Mouse (Mus musculus): Measurements from ENCODE around the gene Rhbdl2. TPM values are rescaled to one million over a fixed set of nuclear protein-coding genes. Genes with fewer than 3 reads are reported as not detected.

Rhbdl2 gene
- polyA plus RNA-seq, 1 experiment from 2014 or later, result 1.3 TPM

- Histone ChIP-seq H3K27me3 (ENCODE audit: control insufficient read depth, insufficient read depth, low read depth, low read length) (no peaks in the 10 kb centered on the region), H3K9me3 (ENCODE audit: control insufficient read depth, low read length) (no peaks in the 10 kb centered on the region; the same call in 1 of the 2 replicates), H3K9ac (ENCODE audit: low read length) (no peak overlapping the region), H3K4me1 (replicated peaks; ENCODE audit: control insufficient read depth, insufficient read depth, low read length) (no peaks in the 10 kb centered on the region), H3K36me3 (ENCODE audit: control insufficient read depth, insufficient read depth, low read length) (no peaks in the 10 kb centered on the region), H3K4me2 (ENCODE audit: low read depth, low read length) (no peak overlapping the region), H3K4me3 (ENCODE audit: low read length) (no peak overlapping the region), H3K27ac (ENCODE audit: low read length) (no peak overlapping the region)
- 83% methylated on average over 11 of the region's 11 CpGs for WGBS
- ATAC-seq (ENCODE audit: low read depth), result no peak
Observed at GRCm38 (mm10) chr4:123808304-123808703, 20.6 kb downstream of the Rhbdl2 start.

DNA sequence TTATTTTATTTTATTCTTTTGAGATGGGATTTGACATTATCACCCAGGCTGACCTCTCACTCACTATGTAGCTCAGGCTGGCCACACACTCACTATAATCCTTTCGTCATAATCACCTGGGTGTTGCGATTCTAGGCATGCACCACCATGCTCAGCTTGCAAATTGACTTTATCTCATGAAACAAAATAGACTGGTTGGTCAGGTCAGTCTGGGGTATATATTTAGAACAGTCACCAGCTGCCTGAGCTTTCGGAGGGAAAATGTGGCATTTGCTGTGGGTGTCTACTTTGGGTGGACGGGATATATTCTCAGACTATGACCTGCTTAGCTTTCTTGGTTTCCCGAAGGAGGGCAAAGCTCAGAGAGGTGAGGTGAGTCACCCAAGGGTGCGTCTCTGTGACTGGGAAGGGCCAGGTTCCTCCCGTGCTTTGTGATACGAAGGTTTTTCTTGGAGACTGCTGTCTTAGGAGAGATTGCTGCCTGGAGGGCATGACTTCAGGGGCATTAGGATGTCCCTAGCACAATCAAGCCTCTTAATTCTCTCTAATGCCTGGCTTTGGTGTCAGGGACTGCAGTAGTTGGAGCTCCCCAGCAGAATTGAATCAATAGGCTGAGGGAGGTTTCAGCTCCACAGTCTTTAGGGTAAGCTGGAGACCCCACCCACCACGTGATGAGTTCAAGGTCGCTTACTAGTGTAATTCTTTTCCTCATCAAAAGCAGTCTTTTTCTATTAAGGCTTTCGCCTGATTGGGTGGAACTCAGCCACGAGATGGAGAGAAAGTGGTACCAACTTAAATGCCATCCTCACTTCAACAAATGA lies 23.0 kb downstream of the Rhbdl2 start:
- Histone ChIP-seq H3K9me3 (ENCODE audit: control insufficient read depth, low read length) (no peaks in the 10 kb centered on the region; the same call in 1 of the 2 replicates), H3K4me3 (ENCODE audit: low read length) (no peak overlapping the region), H3K27ac (ENCODE audit: low read length) (no peak overlapping the region), H3K4me1 (replicated peaks; ENCODE audit: control insufficient read depth, insufficient read depth, low read length) (no peaks in the 10 kb centered on the region), H3K9ac (ENCODE audit: low read length) (no peak overlapping the region), H3K36me3 (ENCODE audit: control insufficient read depth, insufficient read depth, low read length) (no peaks in the 10 kb centered on the region), H3K4me2 (ENCODE audit: low read depth, low read length) (no peak overlapping the region), H3K27me3 (ENCODE audit: control insufficient read depth, insufficient read depth, low read depth, low read length) (no peaks in the 10 kb centered on the region)
- ATAC-seq (ENCODE audit: low read depth), result no peak
- WGBS, result 79% methylated on average over 12 of the region's 12 CpGs

DNA sequence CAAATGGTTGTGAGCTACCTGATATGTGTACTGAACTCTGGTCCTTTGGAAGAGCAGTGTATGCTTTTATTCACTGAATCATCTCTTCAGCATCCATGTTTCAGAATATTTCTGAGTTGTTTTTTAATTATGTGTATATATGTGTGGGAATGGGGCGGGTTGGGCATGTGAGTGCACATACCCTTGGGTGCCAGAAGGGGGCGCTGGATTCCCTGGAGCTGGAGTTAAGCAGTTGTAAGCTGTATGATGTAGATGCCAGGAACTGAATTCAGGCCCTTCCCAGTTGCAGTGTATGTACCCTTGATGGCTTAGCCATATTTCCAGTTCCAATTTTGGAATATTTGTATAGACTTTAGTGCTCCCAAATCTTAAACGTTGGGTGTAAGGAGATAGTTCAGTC lies 24.9 kb downstream of the Rhbdl2 start:
- Histone ChIP-seq H3K27ac (ENCODE audit: low read length) (no peak overlapping the region), H3K4me1 (replicated peaks; ENCODE audit: control insufficient read depth, insufficient read depth, low read length) (no peaks in the 10 kb centered on the region), H3K9ac (ENCODE audit: low read length) (no peak overlapping the region), H3K4me3 (ENCODE audit: low read length) (no peak overlapping the region), H3K9me3 (ENCODE audit: control insufficient read depth, low read length) (no peaks in the 10 kb centered on the region; the same call in 1 of the 2 replicates), H3K27me3 (ENCODE audit: control insufficient read depth, insufficient read depth, low read depth, low read length) (no peaks in the 10 kb centered on the region), H3K4me2 (ENCODE audit: low read depth, low read length) (no peak overlapping the region), H3K36me3 (ENCODE audit: control insufficient read depth, insufficient read depth, low read length) (no peaks in the 10 kb centered on the region)
- 64% methylated on average over 3 of the region's 3 CpGs for WGBS
- no peak for ATAC-seq (ENCODE audit: low read depth)

- H3K4me3 ChIP-seq (ENCODE audit: low read length), result no peak overlapping the region
- 51% methylated on average over 7 of the region's 7 CpGs for WGBS
- no peak overlapping the region for H3K4me2 ChIP-seq (ENCODE audit: low read depth, low read length)
- no peaks in the 10 kb centered on the region for H3K36me3 ChIP-seq (ENCODE audit: control insufficient read depth, insufficient read depth, low read length)
- H3K27ac ChIP-seq (ENCODE audit: low read length), result no peak overlapping the region
- H3K9ac ChIP-seq (ENCODE audit: low read length), result no peak overlapping the region
- H3K9me3 ChIP-seq (ENCODE audit: control insufficient read depth, low read length), result no peaks in the 10 kb centered on the region; the same call in 1 of the 2 replicates
- ATAC-seq (ENCODE audit: low read depth), result no peak
- H3K4me1 ChIP-seq (replicated peaks; ENCODE audit: control insufficient read depth, insufficient read depth, low read length), result no peaks in the 10 kb centered on the region
- H3K27me3 ChIP-seq (ENCODE audit: control insufficient read depth, insufficient read depth, low read depth, low read length), result no peaks in the 10 kb centered on the region
Observed at GRCm38 (mm10) chr4:123814030-123814501, 26.4 kb downstream of the Rhbdl2 start.

DNA sequence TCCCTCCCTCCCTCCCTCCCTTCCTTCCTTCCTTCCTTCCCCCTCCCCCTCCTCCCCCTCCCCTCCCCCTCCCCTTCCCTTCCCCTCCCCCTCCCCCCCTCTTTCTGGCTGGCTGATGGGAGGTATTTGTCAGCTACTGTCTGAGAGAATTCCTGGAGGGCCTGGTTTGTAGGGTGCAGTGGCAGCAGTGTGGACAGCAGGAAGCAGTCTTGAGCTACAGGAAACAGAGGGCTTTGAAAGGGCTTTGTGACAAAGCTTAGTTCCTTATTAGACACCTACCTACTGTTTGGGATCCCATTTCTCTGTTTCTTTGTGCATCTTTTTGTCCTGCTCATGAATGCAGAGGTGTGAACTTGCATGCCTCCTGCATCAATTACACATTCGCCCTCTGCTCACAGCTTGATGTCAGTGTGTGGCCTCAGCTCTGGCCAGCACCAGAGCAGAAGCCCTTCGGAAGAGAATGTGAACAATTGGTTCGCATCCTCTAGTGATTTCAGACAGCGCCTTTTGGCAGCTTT lies 31.5 kb downstream of the Rhbdl2 start:
- no peak overlapping the region for H3K27ac ChIP-seq (ENCODE audit: low read length)
- H3K9me3 ChIP-seq (ENCODE audit: control insufficient read depth, low read length), result no peaks in the 10 kb centered on the region
- H3K36me3 ChIP-seq (ENCODE audit: control insufficient read depth, insufficient read depth, low read length), result no peaks in the 10 kb centered on the region
- H3K27me3 ChIP-seq (ENCODE audit: control insufficient read depth, insufficient read depth, low read depth, low read length), result no peaks in the 10 kb centered on the region
- H3K4me3 ChIP-seq (ENCODE audit: low read length), result no peak overlapping the region
- 45% methylated on average over 4 of the region's 4 CpGs for WGBS
- no peak for ATAC-seq (ENCODE audit: low read depth)
- no peaks in the 10 kb centered on the region for H3K4me1 ChIP-seq (replicated peaks; ENCODE audit: control insufficient read depth, insufficient read depth, low read length)
- no peak overlapping the region for H3K4me2 ChIP-seq (ENCODE audit: low read depth, low read length)
- H3K9ac ChIP-seq (ENCODE audit: low read length), result no peak overlapping the region

- WGBS, result 88% methylated on average over 8 of the region's 8 CpGs
- Histone ChIP-seq H3K27me3 (ENCODE audit: control insufficient read depth, insufficient read depth, low read depth, low read length) (no peaks in the 10 kb centered on the region), H3K27ac (ENCODE audit: low read length) (no peak overlapping the region), H3K9ac (ENCODE audit: low read length) (no peak overlapping the region), H3K4me1 (replicated peaks; ENCODE audit: control insufficient read depth, insufficient read depth, low read length) (no peaks in the 10 kb centered on the region), H3K36me3 (ENCODE audit: control insufficient read depth, insufficient read depth, low read length) (no peaks in the 10 kb centered on the region), H3K9me3 (ENCODE audit: control insufficient read depth, low read length) (peaks cover 2% of the 10 kb centered on the region; the same call in 1 of the 2 replicates), H3K4me3 (ENCODE audit: low read length) (no peak overlapping the region), H3K4me2 (ENCODE audit: low read depth, low read length) (no peak overlapping the region)
- no peak for ATAC-seq (ENCODE audit: low read depth)
Observed at GRCm38 (mm10) chr4:123842126-123842525, 54.5 kb downstream of the Rhbdl2 start.

DNA sequence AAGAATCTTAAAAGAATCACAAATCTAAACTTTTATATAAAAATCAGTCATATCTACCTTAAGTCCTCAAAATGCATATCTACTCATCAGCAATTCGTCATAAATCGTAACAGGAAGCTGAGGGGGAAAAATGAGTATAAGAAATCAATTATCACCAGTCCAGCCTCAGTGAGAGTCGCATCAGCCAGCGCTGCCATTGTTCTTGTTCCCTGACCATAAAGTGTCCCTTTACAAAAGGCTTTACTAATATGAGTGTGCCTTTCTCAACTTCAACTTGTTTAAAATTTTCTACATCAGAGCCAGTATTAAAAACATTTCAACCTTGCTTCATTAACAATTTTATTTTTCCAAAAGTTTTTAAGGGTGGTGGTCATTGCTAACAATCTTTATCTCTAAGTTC lies 69.2 kb downstream of the Rhbdl2 start:
- ATAC-seq (ENCODE audit: low read depth), result no peak
- Histone ChIP-seq H3K27me3 (ENCODE audit: control insufficient read depth, insufficient read depth, low read depth, low read length) (no peaks in the 10 kb centered on the region), H3K4me2 (ENCODE audit: low read depth, low read length) (no peak overlapping the region), H3K9me3 (ENCODE audit: control insufficient read depth, low read length) (peaks cover 3% of the 10 kb centered on the region; the same call in 1 of the 2 replicates), H3K36me3 (ENCODE audit: control insufficient read depth, insufficient read depth, low read length) (no peaks in the 10 kb centered on the region), H3K4me1 (replicated peaks; ENCODE audit: control insufficient read depth, insufficient read depth, low read length) (no peaks in the 10 kb centered on the region), H3K27ac (ENCODE audit: low read length) (no peak overlapping the region), H3K4me3 (ENCODE audit: low read length) (no peak overlapping the region), H3K9ac (ENCODE audit: low read length) (no peak overlapping the region)
- 64% methylated on average over 4 of the region's 4 CpGs for WGBS

DNA sequence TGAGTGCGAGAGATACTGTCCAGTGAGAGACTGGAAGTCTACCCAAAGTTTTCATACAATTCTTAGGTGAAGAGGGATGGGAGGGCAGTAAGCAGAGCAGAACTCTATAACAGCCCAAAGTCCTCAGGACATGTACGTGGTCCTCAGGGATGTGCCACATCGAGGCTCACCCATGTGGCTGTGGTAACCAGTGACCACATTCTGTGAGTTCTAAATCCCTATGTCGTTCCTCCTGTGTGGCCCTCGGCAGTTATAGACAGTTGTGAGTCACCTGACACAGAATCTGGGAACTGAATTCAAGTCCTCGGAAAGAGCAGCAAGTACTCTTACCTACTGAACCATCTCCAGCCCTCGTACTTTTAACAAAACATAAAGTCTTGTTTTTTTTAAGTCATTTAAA lies 70.4 kb downstream of the Rhbdl2 start:
- Histone ChIP-seq H3K4me3 (ENCODE audit: low read length) (no peak overlapping the region), H3K9ac (ENCODE audit: low read length) (no peak overlapping the region), H3K27me3 (ENCODE audit: control insufficient read depth, insufficient read depth, low read depth, low read length) (no peaks in the 10 kb centered on the region), H3K36me3 (ENCODE audit: control insufficient read depth, insufficient read depth, low read length) (no peaks in the 10 kb centered on the region), H3K9me3 (ENCODE audit: control insufficient read depth, low read length) (no peaks in the 10 kb centered on the region), H3K4me1 (replicated peaks; ENCODE audit: control insufficient read depth, insufficient read depth, low read length) (no peaks in the 10 kb centered on the region), H3K27ac (ENCODE audit: low read length) (no peak overlapping the region), H3K4me2 (ENCODE audit: low read depth, low read length) (no peak overlapping the region)
- no peak for ATAC-seq (ENCODE audit: low read depth)
- WGBS, result 80% methylated on average over 7 of the region's 7 CpGs

DNA sequence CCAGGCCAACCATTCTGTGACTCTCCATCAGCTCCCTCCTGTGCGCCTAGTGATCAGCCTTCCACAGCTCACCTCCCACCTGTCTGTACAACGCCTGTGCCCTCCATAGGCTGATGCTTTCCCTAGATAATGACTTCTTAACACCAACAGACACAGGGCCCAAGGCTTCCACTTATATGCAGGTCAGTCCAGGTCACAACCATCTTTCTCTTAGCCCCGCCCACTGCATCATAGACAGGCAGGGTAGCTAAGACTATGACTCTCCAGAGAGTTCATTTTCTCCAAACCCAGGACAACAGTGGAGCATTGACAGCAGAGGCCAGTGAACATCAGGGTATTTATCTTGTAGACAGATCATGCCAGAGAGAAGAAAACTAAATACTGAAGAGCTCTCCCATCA lies 71.7 kb downstream of the Rhbdl2 start, which contains the start of gene 4933427I04Rik:
Gene 4933427I04Rik (plus strand): TSS at position 301 of the 400 bp plus-strand sequence.
- Histone ChIP-seq H3K36me3 (ENCODE audit: control insufficient read depth, insufficient read depth, low read length) (no peaks in the 10 kb centered on the region), H3K9me3 (ENCODE audit: control insufficient read depth, low read length) (no peaks in the 10 kb centered on the region), H3K27me3 (ENCODE audit: control insufficient read depth, insufficient read depth, low read depth, low read length) (no peaks in the 10 kb centered on the region), H3K9ac (ENCODE audit: low read length) (no peak within 1 kb of the TSS), H3K4me2 (ENCODE audit: low read depth, low read length) (no peak within 1 kb of the TSS), H3K27ac (ENCODE audit: low read length) (no peak within 1 kb of the TSS), H3K4me3 (ENCODE audit: low read length) (no peak within 1 kb of the TSS), H3K4me1 (replicated peaks; ENCODE audit: control insufficient read depth, insufficient read depth, low read length) (no peaks in the 10 kb centered on the region)
- ATAC-seq (ENCODE audit: low read depth), result no peak
- WGBS, result 74% methylated on average over 3 of the region's 3 CpGs

All from lung, embryonic 16.5 days (tissue).